Mouse (Mus musculus): ENCODE measurements at regions not wholly inside any gene's neighbourhood (a gene's known extent, or its start where the extent isn't known, plus 50 kb on each side); places are given as distances from the start of the nearest gene placed in this dataset.

DNA sequence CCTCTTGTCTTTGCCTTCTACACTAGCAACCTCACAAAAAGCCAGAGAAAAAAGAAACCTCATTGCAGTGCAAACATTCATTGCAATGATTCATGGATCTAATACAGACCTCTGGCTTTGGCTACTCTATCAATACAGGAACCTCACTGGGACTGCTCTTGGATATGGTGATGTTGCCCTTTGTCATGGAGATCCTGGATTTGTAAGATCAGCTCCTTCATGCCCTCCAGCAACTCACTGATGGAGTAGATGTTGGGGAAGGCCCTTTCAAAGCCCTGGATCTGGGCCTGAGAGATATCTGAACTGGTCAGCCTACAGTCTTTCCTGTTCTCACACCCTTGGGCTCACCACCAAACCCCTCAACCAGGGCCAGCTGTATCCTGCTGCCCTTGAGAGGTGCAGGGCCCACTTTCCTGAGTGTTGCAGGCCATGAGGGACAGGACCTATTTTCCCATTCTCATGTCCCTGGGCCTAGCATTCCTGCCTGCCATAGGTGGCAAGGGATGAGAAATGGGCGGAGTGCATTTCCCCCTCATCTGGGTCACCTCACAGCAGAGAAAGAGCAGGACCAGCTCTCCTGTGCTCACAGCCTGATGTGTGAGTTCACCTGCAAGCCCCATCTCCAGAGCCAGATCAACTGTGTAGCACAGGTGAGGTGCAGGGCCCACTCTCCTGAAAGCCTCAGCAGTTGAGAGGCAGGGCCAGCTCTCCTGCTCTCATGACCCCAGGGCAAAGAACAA is 218.1 kb downstream of the Antxr2 start:
- no peak for TF ChIP-seq CTCF (IDR thresholded peaks at IDR 0.05; ENCODE audit: low read depth)
- no peak for TF ChIP-seq EP300 (optimal IDR thresholded peaks at IDR 0.05)
